Mouse (Mus musculus): Measurements from ENCODE around the gene Auts2.

Gene Auts2

GRCm38 (mm10) chr5:131710735-131711473 lies 832.2 kb downstream of the Auts2 start:
- no peak for DNase-seq

GRCm38 (mm10) chr5:131707471-131707870 lies 835.7 kb downstream of the Auts2 start:
- DNase-seq: no peak

GRCm38 (mm10) chr5:131703729-131704128 lies 839.4 kb downstream of the Auts2 start:
- DNase-seq: no peak

GRCm38 (mm10) chr5:131702840-131703392 lies 840.2 kb downstream of the Auts2 start:
- DNase-seq: no peak

GRCm38 (mm10) chr5:131698900-131699299 lies 844.2 kb downstream of the Auts2 start:
- no peak for DNase-seq

- no peak for DNase-seq
Observed at GRCm38 (mm10) chr5:131690781-131691180, 852.4 kb downstream of the Auts2 start.

- DNase-seq: no peak
Observed at GRCm38 (mm10) chr5:131686956-131687618, 856.1 kb downstream of the Auts2 start.

GRCm38 (mm10) chr5:131680127-131680845 lies 862.9 kb downstream of the Auts2 start:
- DNase-seq: no peak

- no peak for DNase-seq
Observed at GRCm38 (mm10) chr5:131679523-131679922, 863.6 kb downstream of the Auts2 start.

GRCm38 (mm10) chr5:131677518-131677917 lies 865.6 kb downstream of the Auts2 start:
- no peak for DNase-seq

GRCm38 (mm10) chr5:131673696-131674095 lies 869.4 kb downstream of the Auts2 start:
- DNase-seq: no peak

- no peak for DNase-seq
Observed at GRCm38 (mm10) chr5:131665068-131665467, 878.1 kb downstream of the Auts2 start.

- no peak for DNase-seq
Observed at GRCm38 (mm10) chr5:131664657-131665056, 878.5 kb downstream of the Auts2 start.

- no peak for DNase-seq
Observed at GRCm38 (mm10) chr5:131662657-131663056, 880.5 kb downstream of the Auts2 start.

- no peak for DNase-seq
Observed at GRCm38 (mm10) chr5:131658822-131659515, 884.2 kb downstream of the Auts2 start.

GRCm38 (mm10) chr5:131654206-131654605 lies 888.9 kb downstream of the Auts2 start:
- no peak for DNase-seq

GRCm38 (mm10) chr5:131650381-131650891 lies 892.7 kb downstream of the Auts2 start:
- DNase-seq: no peak

- DNase-seq: no peak
Observed at GRCm38 (mm10) chr5:131647683-131648119, 895.4 kb downstream of the Auts2 start.

GRCm38 (mm10) chr5:131647104-131647682 lies 896.0 kb downstream of the Auts2 start:
- no peak for DNase-seq

- DNase-seq: no peak
Observed at GRCm38 (mm10) chr5:131646192-131646775, 896.9 kb downstream of the Auts2 start.

GRCm38 (mm10) chr5:131645341-131646191 lies 897.6 kb downstream of the Auts2 start:
- DNase-seq: no peak

Measured in spleen, adult 18-20 months (tissue).